Mouse (Mus musculus) intestine, postnatal 0 days (tissue): ENCODE measurements at regions not wholly inside any gene's neighbourhood (a gene's known extent, or its start where the extent isn't known, plus 50 kb on each side); places are given as distances from the start of the nearest gene placed in this dataset.

Experiments
- ATAC-seq: fragments of 200-750 bp; cut with Nextera tagmentation; 2 replicates; pipeline ENCODE4 v1.8.0; 2017; ENCODE audit warnings: mild to moderate bottlenecking, moderate TSS enrichment, moderate library complexity
- H3K27ac ChIP-seq: fragments of 300-500 bp; sonication (generic); 2 replicates; pipeline ENCODE4 v1.5.1; 2014; ENCODE audit warnings: mild to moderate bottlenecking, low read depth, low read length, moderate library complexity
- H3K27me3 ChIP-seq: fragments of 300-500 bp; sonication (generic); replicated peaks from 2 replicates; pipeline ENCODE4 v1.6.1; 2014; ENCODE audit warnings: low read length, mixed read lengths; ENCODE audit not compliant: control insufficient read depth, insufficient read depth
- H3K36me3 ChIP-seq: fragments of 300-500 bp; sonication (generic); 2 replicates; pipeline ENCODE4 v1.6.1; 2014; ENCODE audit warnings: mild to moderate bottlenecking, moderate library complexity; ENCODE audit not compliant: control insufficient read depth, insufficient read depth
- H3K4me1 ChIP-seq: fragments of 300-500 bp; sonication (generic); replicated peaks from 2 replicates; pipeline ENCODE4 v1.6.1; 2014; ENCODE audit warnings: antibody characterized with exemption, low read length, mixed read lengths; ENCODE audit not compliant: control insufficient read depth, insufficient read depth
- H3K4me2 ChIP-seq: fragments of 300-500 bp; sonication (generic); replicated peaks from 2 replicates; pipeline ENCODE4 v1.6.1; 2014; ENCODE audit warnings: low read depth, mild to moderate bottlenecking, moderate library complexity
- H3K4me3 ChIP-seq: fragments of 300-500 bp; sonication (generic); 2 replicates; pipeline ENCODE4 v1.5.1; 2014; ENCODE audit warnings: low read depth, low read length
- H3K9ac ChIP-seq: fragments of 300-500 bp; sonication (generic); 2 replicates; pipeline ENCODE4 v1.6.1; 2014; ENCODE audit warnings: mild to moderate bottlenecking, low read depth, low read length
- H3K9me3 ChIP-seq: fragments of 300-500 bp; sonication (generic); 2 replicates; pipeline ENCODE4 v1.6.1; 2016; ENCODE audit warnings: mixed run types; ENCODE audit not compliant: control insufficient read depth
- CTCF ChIP-seq: sonication (generic); IDR thresholded peaks from 2 replicates; pipeline ENCODE4 v1.5.1; 2016; ENCODE audit warnings: low read depth, mild to moderate bottlenecking, control low read depth, antibody characterized with exemption, moderate library complexity
- WGBS: fragments of 180-500 bp; shearing (Covaris S2); extraction: QIAGEN DNeasy Blood & Tissue Kit; methylation state at CpG from one replicate; pipeline ENCODE4 v1.1.7; 2014; 5-methylcytosine and 5-hydroxymethylcytosine counted together

DNA sequence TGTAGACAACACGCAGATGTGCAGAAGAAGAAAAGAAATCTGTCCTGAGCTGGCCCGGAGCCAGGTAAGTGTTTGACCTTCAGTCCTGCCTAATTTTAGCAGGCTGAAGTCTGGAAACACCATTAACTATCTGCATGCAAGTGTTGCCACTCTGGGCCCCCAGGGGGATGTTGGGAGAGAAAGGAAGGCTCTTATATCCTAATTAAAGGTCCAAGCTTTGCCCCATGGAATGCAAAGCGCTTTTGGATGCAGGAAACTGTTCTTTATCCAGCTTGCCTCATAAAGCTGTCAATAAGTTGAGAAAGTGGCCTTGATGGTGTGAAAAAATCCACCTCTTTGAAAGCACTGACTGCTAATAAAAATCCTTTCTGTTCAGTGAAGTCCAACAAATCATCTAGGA is 145.1 kb upstream of the Elac2 start:
- H3K4me2 ChIP-seq: no peak overlapping the region
- H3K9ac ChIP-seq: no peak overlapping the region
- no peak for ATAC-seq
- H3K9me3 ChIP-seq: no peaks in the 10 kb centered on the region
- H3K36me3 ChIP-seq: no peaks in the 10 kb centered on the region
- H3K27ac ChIP-seq: no peak overlapping the region
- H3K4me1 ChIP-seq: no peaks in the 10 kb centered on the region
- H3K27me3 ChIP-seq: no peaks in the 10 kb centered on the region
- TF ChIP-seq CTCF: no peak
- H3K4me3 ChIP-seq: no peak overlapping the region
- WGBS: 40% methylated on average over 3 of the region's 3 CpGs

DNA sequence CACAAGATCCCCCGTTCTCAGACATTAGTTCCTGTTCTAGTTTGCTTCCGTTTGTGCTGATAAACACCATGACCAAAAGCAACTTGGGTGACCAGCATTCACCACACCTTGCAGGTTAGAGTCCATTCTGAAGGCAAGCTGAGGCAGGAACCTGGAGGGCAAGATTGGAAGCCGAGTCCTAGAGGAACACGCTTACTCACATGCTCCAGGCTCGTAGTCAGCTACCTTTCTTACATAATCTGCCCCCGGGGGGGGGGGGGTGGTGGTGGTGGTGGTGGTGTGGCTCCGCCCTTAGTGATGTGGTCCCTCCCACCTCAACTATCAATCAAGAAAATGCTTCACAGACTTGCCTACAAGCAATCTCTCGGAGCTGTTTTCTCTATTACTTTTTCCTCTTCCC is 142.1 kb upstream of the Elac2 start:
- no peak for ATAC-seq
- H3K27ac ChIP-seq: no peak overlapping the region
- no peak overlapping the region for H3K4me3 ChIP-seq
- TF ChIP-seq CTCF: no peak
- 55% methylated on average over 8 of the region's 8 CpGs for WGBS
- no peaks in the 10 kb centered on the region for H3K4me1 ChIP-seq
- no peaks in the 10 kb centered on the region for H3K27me3 ChIP-seq
- no peak overlapping the region for H3K4me2 ChIP-seq
- no peaks in the 10 kb centered on the region for H3K9me3 ChIP-seq
- no peak overlapping the region for H3K9ac ChIP-seq
- H3K36me3 ChIP-seq: no peaks in the 10 kb centered on the region

DNA sequence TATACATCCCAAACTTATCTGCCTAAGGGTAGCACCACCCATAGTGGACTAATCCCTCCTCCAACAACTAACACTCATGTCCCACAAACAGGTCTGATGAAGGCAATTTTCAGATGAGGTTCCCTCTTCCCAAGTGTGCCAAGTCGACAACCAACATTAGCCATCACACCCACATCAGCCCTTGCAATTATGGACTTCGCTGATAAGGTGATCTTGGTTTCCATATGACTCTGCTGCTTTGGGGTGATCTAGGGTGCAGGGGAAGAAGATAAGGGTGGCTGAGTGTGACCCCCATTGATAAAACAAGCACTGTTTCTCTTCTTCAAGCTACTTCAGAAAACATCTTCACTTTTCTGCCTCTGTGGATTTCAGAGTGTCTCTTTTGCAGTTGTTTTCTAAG is 137.7 kb upstream of the Elac2 start:
- 76% methylated on average over 2 of the region's 2 CpGs for WGBS
- no peak overlapping the region for H3K9ac ChIP-seq
- no peak overlapping the region for H3K4me2 ChIP-seq
- no peak overlapping the region for H3K4me3 ChIP-seq
- H3K4me1 ChIP-seq: no peaks in the 10 kb centered on the region
- no peak overlapping the region for H3K27ac ChIP-seq
- TF ChIP-seq CTCF: no peak
- H3K9me3 ChIP-seq: no peaks in the 10 kb centered on the region
- H3K36me3 ChIP-seq: no peaks in the 10 kb centered on the region
- no peaks in the 10 kb centered on the region for H3K27me3 ChIP-seq
- ATAC-seq: no peak

DNA sequence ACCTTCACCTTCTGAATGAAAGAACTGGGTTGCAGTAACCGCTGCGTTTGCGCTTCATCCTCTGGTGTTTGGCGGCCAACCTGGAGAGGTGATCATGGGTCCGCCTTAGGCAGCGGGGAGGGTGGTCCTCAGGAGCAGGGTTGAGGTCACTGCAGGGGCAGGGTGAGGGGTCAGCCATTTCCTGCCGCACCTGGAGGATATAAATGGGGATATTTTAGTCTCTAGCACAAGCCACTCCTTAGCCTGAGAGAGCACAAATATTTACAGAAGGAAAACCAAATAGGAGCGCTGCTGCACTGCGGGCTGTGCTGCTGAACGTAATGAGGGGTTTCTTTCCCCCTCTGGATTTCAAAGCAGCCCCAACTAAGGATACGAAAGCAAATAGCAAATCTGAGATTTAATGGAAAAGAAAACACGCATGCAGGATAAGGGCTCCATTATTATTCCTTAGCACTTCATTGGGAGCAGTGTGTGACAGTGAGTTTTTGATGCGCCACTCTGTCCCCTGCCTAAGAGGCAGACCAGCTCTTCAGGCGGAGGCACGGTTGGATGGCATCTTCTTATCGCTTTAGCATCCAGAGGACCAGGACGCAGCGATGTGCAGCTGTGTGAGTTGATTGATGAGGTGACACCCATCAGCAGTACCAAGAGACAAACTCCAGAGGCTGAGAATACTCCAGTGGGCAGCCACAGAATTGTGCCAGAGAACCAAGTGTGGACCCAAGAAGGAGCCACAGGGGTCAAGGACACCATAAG is 135.9 kb upstream of the Elac2 start:
- Histone ChIP-seq H3K4me2 (no peak overlapping the region), H3K4me3 (no peak overlapping the region), H3K9ac (no peak overlapping the region), H3K27ac (no peak overlapping the region), H3K4me1 (no peaks in the 10 kb centered on the region), H3K9me3 (no peaks in the 10 kb centered on the region), H3K27me3 (no peaks in the 10 kb centered on the region), H3K36me3 (no peaks in the 10 kb centered on the region)
- no peak for TF ChIP-seq CTCF
- ATAC-seq: no peak
- 19% methylated on average over 18 of the region's 18 CpGs for WGBS

DNA sequence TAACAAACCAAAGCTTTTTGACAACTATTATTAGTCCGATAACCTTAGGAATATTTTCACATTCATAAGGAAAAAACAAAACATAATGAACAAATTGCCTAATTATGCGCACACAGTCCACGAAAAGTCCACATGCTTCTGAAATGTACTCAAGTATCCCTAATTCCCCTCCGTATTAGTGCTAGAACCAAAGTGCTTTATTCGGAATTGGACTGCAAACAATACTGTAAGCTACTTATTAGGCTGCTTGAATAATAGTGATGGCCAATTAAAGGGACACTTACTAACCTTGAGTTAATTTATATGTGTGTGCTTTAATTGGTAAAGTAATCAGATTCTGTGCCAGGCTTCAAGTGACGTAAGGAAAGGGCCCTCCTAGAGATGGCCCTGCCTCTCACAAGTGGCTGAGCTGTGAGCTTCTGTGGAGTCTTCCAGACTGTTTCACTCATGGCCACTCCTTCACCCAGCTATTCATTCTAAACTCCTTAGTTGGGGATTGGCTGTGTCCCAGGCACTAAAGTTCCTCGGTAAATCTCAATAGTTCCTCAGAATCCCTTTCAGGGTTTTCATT is 132.2 kb upstream of the Elac2 start:
- Histone ChIP-seq H3K4me1 (no peaks in the 10 kb centered on the region), H3K4me2 (no peak overlapping the region), H3K4me3 (no peak overlapping the region), H3K27ac (no peak overlapping the region), H3K36me3 (no peaks in the 10 kb centered on the region), H3K27me3 (no peaks in the 10 kb centered on the region), H3K9me3 (no peaks in the 10 kb centered on the region), H3K9ac (no peak overlapping the region)
- WGBS: 85% methylated on average over 7 of the region's 7 CpGs
- no peak for ATAC-seq
- TF ChIP-seq CTCF: no peak

DNA sequence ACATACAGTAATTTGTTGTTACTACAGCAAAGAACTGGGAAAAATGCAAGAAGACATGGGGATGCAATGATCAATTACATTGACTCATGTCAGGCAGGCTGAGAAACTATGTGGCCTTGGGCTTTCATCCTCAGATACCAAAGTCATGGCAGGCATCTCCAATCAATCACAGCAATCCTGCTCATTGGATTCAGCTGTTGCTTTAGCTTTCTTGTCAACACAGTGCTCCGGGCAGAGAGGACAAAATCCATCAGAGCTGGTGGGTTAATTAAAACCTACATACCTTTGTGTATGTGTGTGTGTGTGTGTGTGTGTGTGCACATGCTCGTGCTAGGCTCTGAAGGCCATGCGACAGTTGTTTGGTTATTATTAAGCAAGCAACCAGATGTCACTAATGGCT is 119.2 kb upstream of the Elac2 start:
- Histone ChIP-seq H3K9ac (no peak overlapping the region), H3K9me3 (no peaks in the 10 kb centered on the region), H3K36me3 (no peaks in the 10 kb centered on the region), H3K4me3 (no peak overlapping the region), H3K4me2 (no peak overlapping the region), H3K27me3 (no peaks in the 10 kb centered on the region), H3K4me1 (no peaks in the 10 kb centered on the region), H3K27ac (no peak overlapping the region)
- ATAC-seq: no peak
- WGBS: 44% methylated on average over 3 of the region's 3 CpGs
- no peak for TF ChIP-seq CTCF
